Mouse (Mus musculus) lung, adult 2 months (tissue): ENCODE measurements around the gene Fam135a.

Experiments
- CTCF ChIP-seq: fragments of 200-500 bp; IDR thresholded peaks from 2 replicates; pipeline ENCODE4 v1.5.1; 2011; ENCODE audit warnings: mild to moderate bottlenecking, low read length, control low read depth; ENCODE audit not compliant: insufficient read depth
- POLR2A ChIP-seq: fragments of 200-500 bp; IDR thresholded peaks from 2 replicates; pipeline ENCODE4 v1.6.1; 2011; ENCODE audit warnings: low read depth, mild to moderate bottlenecking, control low read depth, low read length, borderline replicate concordance; ENCODE audit errors: extremely low read depth

GRCm38 (mm10) chr1:24068830-24069229 lies 31.3 kb downstream of the Fam135a start:
- no peak for TF ChIP-seq POLR2A
- TF ChIP-seq CTCF: no peak
